Mouse (Mus musculus): Measurements from ENCODE around the gene Rasgef1b.

Rasgef1b gene

GRCm38 (mm10) chr5:99438526-99438925 lies 290.3 kb downstream of the Rasgef1b start:
- no peak for DNase-seq

- no peak for DNase-seq
Measured at GRCm38 (mm10) chr5:99434226-99434625, 294.6 kb downstream of the Rasgef1b start.

DNA sequence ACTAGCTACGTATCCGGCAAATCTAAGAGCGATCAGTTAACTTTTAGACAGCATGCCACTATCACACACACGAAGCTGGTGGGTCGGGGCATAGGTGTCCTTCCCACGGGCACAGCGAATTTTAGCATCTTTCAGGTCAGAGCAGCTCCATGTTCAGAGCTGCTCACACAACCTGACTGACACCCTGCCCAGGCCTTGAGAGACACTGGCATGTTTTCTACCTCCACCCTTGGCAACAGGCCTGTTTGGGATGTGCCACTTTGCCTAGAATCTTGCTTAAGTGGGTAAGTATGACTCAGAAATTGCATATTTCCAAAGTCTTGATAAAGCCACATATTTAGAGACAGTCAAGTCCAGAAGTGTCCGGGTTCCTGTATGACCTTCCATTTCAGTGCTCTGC lies 296.4 kb downstream of the Rasgef1b start:
- DNase-seq: no peak

GRCm38 (mm10) chr5:99429273-99429672 lies 299.6 kb downstream of the Rasgef1b start:
- DNase-seq: no peak

DNA sequence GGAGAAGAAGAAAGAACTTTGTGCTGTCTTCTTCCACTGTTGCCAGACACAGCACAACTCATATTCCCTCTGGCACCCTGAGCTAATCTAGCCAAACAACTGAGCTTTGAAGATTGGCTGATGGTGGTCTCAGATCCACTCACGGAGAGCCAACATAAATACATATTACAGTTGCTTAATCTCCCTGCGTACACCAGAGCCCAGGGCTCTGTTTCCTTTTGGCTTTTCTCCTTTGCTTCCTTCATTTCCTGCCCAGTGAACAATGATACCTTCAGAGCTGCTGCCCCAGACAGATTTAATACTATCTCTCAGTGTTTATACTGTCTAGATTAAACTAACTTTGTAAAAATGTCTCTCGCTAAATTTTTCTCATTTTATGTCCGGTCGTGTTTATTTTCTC lies 300.2 kb downstream of the Rasgef1b start:
- no peak for DNase-seq

DNA sequence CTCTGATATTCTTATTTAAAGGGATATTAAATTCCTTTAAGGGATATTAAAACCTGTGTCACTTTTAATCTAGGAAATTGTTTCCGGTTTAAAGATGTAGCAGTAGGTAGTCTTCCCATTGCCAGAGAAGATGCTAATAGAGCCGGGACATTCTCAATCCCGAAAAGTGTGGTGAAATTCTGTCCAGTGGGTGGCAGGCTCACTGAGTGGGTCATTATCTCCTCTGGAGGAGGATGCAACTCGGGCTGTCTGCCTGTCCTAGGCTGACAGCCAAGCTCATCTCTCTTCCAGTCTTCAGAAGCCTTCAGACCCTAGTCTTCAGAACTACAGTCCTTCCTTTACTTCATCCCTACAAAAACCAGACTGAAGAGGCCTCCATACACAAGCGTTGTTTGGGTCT lies 305.6 kb downstream of the Rasgef1b start:
- DNase-seq: no peak

DNA sequence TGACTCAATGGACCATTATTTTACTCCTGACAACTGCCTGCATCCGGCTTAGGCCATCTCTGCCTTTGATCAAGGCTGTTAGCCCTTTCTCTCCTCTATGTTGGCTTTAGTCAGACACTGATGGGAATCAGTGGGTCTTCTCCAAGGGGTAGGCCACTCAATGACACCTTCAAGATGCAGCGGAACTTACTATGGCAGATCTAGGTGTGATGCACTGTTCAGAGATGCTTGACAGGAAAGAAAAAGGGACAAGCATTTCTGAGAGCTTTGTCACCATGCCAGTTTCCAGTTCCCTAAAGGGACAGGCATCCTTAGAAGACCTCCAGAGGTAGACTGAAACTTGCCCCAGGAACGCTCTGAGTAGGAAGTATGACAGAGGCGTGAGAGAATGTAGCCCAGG lies 306.0 kb downstream of the Rasgef1b start:
- DNase-seq: no peak

GRCm38 (mm10) chr5:99422092-99422491 lies 306.8 kb downstream of the Rasgef1b start:
- no peak for DNase-seq

DNA sequence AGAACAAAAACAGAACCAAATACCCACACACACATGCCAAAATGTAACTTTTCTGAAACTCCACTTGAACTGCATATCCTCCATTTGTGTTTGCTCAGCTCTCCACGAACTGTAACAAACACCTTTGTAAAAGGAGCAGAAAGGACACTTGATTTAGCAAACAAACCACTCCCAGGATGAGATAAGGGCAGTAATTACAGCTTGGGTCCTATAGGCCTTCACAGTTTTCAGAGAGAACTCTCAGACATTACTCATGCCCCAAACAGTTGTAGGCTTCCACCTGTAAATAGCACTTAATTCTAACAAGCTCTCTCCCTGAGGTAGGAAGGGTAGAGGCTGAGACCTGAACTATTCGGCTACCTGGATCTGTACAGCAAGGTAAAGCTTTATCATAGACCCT lies 309.0 kb downstream of the Rasgef1b start:
- DNase-seq: no peak

DNA sequence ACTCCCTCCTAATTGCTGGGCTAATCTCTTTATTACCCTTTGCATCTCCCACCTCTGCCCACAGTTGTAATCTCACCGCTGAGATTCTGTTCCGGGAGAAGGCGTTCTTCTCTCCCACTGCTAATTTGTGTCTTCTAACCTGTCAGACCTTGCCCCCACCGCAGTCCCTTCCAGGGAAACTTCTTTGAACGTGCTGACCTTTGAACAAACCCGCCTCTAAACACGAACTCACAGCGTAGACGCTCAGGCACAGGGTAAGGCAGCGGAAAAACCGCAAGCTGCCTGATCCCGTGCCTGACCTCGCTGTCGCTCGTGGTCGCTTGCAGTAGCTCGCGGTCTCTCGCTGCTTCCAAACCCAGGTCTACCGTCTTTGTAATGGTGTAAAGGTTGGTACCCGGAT lies 312.0 kb downstream of the Rasgef1b start:
- no peak for DNase-seq

- no peak for DNase-seq
Measured at GRCm38 (mm10) chr5:99415676-99416075, 313.2 kb downstream of the Rasgef1b start.

DNA sequence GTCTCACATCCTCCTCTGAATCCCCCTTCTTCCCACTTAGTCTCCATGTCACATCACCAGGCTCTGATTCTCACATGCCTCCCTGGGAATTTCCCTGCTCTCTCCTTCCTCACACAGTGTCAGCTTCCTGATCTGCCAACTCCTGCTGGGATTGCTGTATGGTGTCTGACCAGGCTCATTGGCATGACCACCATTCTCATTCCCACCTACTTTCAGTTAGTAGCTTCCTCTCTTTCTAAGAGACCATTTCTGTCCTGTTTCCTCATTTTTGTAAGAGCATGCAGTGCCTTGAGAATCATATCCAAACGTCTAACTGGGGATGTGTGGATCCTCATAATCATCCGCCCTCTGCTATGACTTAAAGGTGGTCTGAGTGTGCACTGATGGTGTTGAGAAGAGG lies 313.8 kb downstream of the Rasgef1b start:
- no peak for DNase-seq

DNA sequence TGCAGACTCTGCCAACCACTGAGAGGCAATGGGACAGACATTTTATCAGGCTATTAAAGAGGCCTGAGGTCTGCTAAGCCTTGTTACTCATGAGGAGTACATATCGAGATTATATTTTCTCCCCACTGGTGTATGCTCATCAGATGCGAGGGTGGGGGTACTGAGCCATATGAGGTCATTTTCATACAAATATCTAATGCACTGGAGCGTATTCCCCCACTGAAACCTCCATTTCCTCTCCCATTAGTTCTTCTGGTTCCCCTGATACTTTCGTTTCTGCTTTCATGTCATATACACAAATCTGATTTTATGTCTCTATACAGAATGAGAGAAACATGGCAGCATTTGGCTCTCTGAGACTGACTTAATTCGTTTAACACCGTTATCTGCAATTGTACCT lies 314.6 kb downstream of the Rasgef1b start:
- no peak for DNase-seq

DNA sequence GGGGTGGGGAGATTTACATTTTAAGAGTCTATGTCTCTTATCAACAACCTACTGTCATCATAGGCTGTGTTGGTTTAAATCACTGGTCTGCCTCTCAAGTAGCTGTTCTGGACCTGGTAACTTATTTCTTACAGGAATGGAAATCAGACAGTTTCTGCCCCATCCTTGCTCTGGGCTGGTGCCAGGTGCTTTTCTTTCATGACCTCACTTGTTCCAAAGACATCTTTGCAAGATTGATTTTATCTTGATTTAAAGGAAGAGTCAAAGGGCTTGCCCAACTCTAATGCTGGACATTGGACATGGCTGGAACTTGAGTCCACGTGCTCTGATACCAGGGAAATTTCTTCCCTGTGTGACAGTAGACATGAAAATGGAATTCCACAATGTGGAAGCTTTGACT lies 315.0 kb downstream of the Rasgef1b start:
- no peak for DNase-seq

DNA sequence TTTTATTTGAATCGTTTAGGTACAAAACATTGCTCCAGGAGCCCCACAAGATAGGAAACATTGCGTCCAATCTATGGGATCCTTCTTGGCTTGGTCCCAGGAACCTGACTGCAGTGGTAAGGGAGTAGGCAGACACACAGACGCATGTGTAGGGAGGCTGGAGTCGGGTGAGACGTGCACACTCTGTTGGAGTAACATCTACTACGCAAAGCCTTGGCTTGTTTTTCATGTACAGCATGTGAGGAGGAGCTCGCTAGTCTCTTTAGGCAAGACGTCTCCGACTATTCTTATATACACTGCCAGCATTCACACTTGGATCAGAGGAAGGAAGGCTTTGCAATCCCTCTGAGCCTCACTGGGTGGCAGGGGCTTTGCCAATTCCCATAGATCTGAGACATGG lies 315.5 kb downstream of the Rasgef1b start:
- no peak for DNase-seq

GRCm38 (mm10) chr5:99404403-99405170 lies 324.3 kb downstream of the Rasgef1b start:
- no peak for DNase-seq

GRCm38 (mm10) chr5:99403325-99403724 lies 325.5 kb downstream of the Rasgef1b start:
- DNase-seq: no peak

DNA sequence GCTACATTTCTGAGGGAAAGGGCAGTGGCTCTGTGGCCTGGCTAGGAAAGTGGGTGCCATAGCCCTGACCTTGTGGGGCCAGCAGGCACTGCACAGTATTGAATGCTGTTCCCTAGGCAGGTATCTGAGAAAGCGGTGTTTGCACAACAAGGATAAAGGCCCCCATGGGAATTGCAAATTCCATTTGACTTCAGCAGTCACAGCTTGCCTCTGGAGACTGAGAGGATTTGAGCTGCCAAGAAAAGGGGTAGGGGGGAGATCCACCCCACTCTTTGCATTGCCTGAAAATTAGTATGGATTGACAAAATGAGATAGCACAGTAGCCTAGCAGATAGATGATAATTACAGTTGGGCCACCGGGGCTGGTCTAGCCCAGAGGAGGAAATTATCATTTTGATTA lies 326.1 kb downstream of the Rasgef1b start:
- no peak for DNase-seq

- no peak for DNase-seq
Measured at GRCm38 (mm10) chr5:99402297-99402696, 326.6 kb downstream of the Rasgef1b start.

DNA sequence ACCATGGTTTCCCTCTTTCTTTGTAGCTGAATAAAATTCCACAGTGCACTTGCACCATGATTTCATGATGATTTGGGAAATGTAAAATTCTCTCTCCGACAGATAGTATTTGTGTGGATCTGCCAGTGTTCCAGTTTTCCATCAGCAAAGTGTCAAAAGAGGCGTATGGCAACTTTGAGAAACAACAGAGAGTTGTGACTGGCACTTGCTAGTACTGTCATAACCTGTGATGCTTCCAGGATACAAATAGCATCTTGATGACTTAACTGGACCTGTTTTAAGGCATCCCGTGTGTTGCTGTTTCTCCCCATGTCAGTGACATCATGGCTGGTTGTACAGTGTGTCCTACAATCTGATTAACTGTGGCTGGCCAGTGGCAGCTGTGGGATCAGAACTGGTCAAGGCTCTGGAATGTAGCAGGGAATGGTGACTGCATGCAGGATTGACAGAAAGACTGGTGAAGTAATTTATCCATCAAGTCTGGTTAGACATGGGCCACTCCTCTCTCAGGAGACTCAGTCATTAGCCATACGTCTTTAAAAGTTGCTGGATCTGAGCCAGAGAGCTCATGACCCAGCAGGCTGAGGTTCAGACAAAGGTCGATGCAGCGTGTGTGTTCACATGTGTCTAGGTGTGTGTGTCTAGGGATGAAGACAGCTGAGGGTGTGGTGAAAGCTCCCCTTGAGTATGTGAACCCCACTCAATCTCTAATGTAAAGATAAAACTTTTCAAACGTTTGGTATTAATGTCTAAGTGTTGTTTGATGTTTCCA lies 328.8 kb downstream of the Rasgef1b start:
- no peak for DNase-seq

- no peak for DNase-seq
Measured at GRCm38 (mm10) chr5:99398472-99399070, 330.3 kb downstream of the Rasgef1b start.

DNA sequence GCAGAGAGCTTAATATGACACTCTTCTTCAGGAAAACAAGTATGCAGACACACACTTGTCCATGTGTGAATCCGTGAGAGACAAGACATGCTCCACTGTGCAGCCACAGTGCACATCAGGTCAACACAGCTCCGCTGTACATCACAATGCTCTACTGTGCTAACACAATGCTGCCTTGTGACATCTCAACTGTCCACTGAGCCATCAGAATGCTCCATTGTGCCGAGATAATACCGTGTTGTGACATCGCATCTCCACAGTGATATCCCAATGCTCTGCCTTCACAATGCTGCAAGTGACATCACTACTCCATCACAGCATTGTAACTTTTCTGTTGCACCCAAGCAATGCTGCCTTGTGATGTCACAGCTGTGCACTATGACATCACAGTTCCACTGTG lies 334.3 kb downstream of the Rasgef1b start:
- no peak for DNase-seq

- no peak for DNase-seq
Measured at GRCm38 (mm10) chr5:99391525-99391924, 337.3 kb downstream of the Rasgef1b start.

DNA sequence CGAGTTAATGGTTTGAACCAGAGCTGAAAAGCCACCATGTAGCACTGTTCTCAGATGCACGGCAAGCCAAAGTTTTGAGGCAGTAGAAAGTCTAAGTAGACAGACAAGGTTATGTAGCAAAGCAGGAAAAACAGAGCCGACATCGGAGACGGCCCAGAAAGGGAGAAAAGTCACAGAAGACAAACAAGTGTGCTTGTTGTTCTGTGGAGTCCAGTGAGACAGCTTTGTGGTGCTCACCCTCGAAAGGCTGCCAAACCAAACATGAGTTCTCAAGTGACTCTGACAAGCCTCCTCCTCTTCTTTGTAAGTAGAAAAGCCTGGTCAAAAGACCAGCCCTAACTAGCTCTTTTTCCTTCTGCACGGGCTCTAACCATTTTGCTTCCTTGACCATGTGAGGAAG lies 338.1 kb downstream of the Rasgef1b start:
- DNase-seq: no peak

Data from thymus, postnatal 36 days (tissue).